Mouse (Mus musculus) spleen, adult 2 months (tissue): ENCODE data around the gene Cldn18.

Experiments
- CTCF ChIP-seq: fragments of 200-500 bp; IDR thresholded peaks from 2 replicates; pipeline ENCODE4 v1.5.1; 2011; ENCODE audit warnings: mild to moderate bottlenecking, inconsistent platforms; ENCODE audit not compliant: insufficient read depth, insufficient read length, insufficient replicate concordance; ENCODE audit errors: extremely low read depth
- POLR2A ChIP-seq: fragments of 200-500 bp; IDR thresholded peaks from 2 replicates; pipeline ENCODE4 v1.6.1; 2011; ENCODE audit warnings: low read depth, low read length, inconsistent platforms

DNA sequence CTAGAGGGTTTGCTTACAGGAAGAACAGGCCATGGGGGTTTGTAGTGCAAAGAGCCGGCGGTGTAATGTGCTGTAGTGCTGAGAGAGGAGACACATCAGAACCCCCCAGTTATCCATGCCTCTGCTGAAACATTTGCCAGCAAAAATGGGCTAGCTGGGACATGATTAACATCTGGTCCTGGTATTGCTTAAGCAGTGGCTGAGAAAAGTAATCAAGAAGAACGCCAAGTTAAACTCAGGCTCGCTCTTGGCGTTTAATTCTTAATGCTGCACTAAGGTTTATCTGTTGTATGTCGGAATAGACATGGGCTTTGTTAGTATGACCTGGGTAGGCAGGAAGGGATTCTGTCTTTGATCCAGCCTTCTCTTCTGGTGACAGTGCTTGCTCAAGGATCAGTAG lies 71.0 kb downstream of the Cldn18 start:
- no peak for TF ChIP-seq POLR2A
- no peak for TF ChIP-seq CTCF
